Mouse (Mus musculus): Measurements from ENCODE around the gene Pmvk. TPM values are rescaled to one million over a fixed set of nuclear protein-coding genes. Genes with fewer than 3 reads are reported as not detected.

Pmvk gene
- polyA plus RNA-seq, 1 experiment from 2014 or later = 59.9 TPM

DNA sequence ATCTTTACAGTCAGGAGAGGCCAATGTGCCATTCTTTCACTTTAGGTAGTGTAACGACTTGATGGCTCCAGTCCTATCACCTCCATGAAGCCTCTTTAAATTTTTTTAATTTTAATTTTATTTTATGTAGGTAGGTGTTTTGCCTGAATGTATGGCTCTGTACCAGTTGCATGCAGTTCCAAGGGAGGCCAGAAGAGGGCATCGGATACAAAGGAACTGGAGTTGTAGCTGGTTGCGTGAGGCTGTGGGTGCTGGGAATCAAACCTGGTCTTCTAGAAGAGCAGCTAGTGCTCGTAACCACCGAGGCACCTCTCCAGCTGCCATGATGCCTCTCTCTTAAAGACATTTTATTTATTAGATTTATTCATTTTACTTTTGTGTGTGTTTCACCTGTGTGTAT lies 62.0 kb downstream of the Pmvk start:
- H3K36me3 ChIP-seq = no peaks in the 10 kb centered on the region

More for the DNA sequence above, 62.0 kb downstream of the Pmvk start:
- WGBS = 89% methylated on average over 5 of the region's 5 CpGs
- no peak for ATAC-seq (ENCODE audit: low FRiP score, low read depth)
- Histone ChIP-seq H3K9ac (no peak overlapping the region), H3K9me3 (peaks cover 10% of the 10 kb centered on the region), H3K4me1 (peaks cover 21% of the 10 kb centered on the region), H3K4me2 (replicated peaks) (no peak overlapping the region), H3K27me3 (peaks cover 23% of the 10 kb centered on the region), H3K27ac (no peak overlapping the region), H3K4me3 (no peak overlapping the region)

Other genes with a start within 250 kb of the Pmvk start
- gene Thbs3, start 239.4 kb upstream of the Pmvk start, polyA plus RNA-seq (2015; fragmentation: Nextera tagmentation; extraction: Ambion mirVana) = 63.7 and 69.8 TPM in 2 replicates
- gene Mtx1, start 227.5 kb upstream of the Pmvk start, polyA plus RNA-seq (2015; fragmentation: Nextera tagmentation; extraction: Ambion mirVana) = 202 and 205 TPM in 2 replicates
- gene Muc1, start 225.5 kb upstream of the Pmvk start, polyA plus RNA-seq (2015; fragmentation: Nextera tagmentation; extraction: Ambion mirVana) = 0.64 and 1.1 TPM in 2 replicates
- 332 and 333 TPM in 2 replicates for gene Krtcap2, start 208.6 kb upstream of the Pmvk start, polyA plus RNA-seq (2015; fragmentation: Nextera tagmentation; extraction: Ambion mirVana)
- gene Trim46, start 208.2 kb upstream of the Pmvk start, polyA plus RNA-seq (2015; fragmentation: Nextera tagmentation; extraction: Ambion mirVana) = 6.1 and 6.8 TPM in 2 replicates
- gene Dpm3, start 195.2 kb upstream of the Pmvk start, polyA plus RNA-seq (2015; fragmentation: Nextera tagmentation; extraction: Ambion mirVana) = 120 and 126 TPM in 2 replicates
- 85.5 and 88.8 TPM in 2 replicates for gene Slc50a1, start 184.0 kb upstream of the Pmvk start, polyA plus RNA-seq (2015; fragmentation: Nextera tagmentation; extraction: Ambion mirVana)
- gene Efna1, start 173.4 kb upstream of the Pmvk start, polyA plus RNA-seq (2015; fragmentation: Nextera tagmentation; extraction: Ambion mirVana) = 44.0 and 46.2 TPM in 2 replicates
- gene Efna3, start 131.6 kb upstream of the Pmvk start, polyA plus RNA-seq (2015; fragmentation: Nextera tagmentation; extraction: Ambion mirVana) = 27.4 and 30.6 TPM in 2 replicates
- gene Efna4, start 116.5 kb upstream of the Pmvk start, polyA plus RNA-seq (2015; fragmentation: Nextera tagmentation; extraction: Ambion mirVana) = 49.0 and 51.6 TPM in 2 replicates
- 50.3 and 52.2 TPM in 2 replicates for gene Adam15, start 104.5 kb upstream of the Pmvk start, polyA plus RNA-seq (2015; fragmentation: Nextera tagmentation; extraction: Ambion mirVana)
- gene Dcst2, start 92.6 kb upstream of the Pmvk start, polyA plus RNA-seq (2015; fragmentation: Nextera tagmentation; extraction: Ambion mirVana) = 0.27 and 0.34 TPM in 2 replicates
- gene Dcst1, start 89.3 kb upstream of the Pmvk start, polyA plus RNA-seq (2015; fragmentation: Nextera tagmentation; extraction: Ambion mirVana) = 0.38 and 0.51 TPM in 2 replicates
- gene Zbtb7b, start 59.8 kb upstream of the Pmvk start, polyA plus RNA-seq (2015; fragmentation: Nextera tagmentation; extraction: Ambion mirVana) = 1.1 and 2.0 TPM in 2 replicates
- gene Lenep, start 51.7 kb upstream of the Pmvk start, polyA plus RNA-seq (2015; fragmentation: Nextera tagmentation; extraction: Ambion mirVana) = not detected in 2 replicates
- 27.1 and 28.2 TPM in 2 replicates for gene Flad1, start 42.7 kb upstream of the Pmvk start, polyA plus RNA-seq (2015; fragmentation: Nextera tagmentation; extraction: Ambion mirVana)
- gene Cks1b, start 36.2 kb upstream of the Pmvk start, polyA plus RNA-seq (2015; fragmentation: Nextera tagmentation; extraction: Ambion mirVana) = 508 and 542 TPM in 2 replicates
- gene Shc1, start 36.1 kb upstream of the Pmvk start, polyA plus RNA-seq (2015; fragmentation: Nextera tagmentation; extraction: Ambion mirVana) = 102 and 108 TPM in 2 replicates
- gene Pygo2, start 24.3 kb upstream of the Pmvk start, polyA plus RNA-seq (2015; fragmentation: Nextera tagmentation; extraction: Ambion mirVana) = 49.7 and 50.3 TPM in 2 replicates
- 34.1 and 35.2 TPM in 2 replicates for gene Pbxip1, start 17.8 kb upstream of the Pmvk start, polyA plus RNA-seq (2015; fragmentation: Nextera tagmentation; extraction: Ambion mirVana)
- gene Kcnn3, start 65.6 kb downstream of the Pmvk start, polyA plus RNA-seq (2015; fragmentation: Nextera tagmentation; extraction: Ambion mirVana) = 3.5 and 3.6 TPM in 2 replicates